Mouse (Mus musculus): Measurements from ENCODE around the gene Terb1.

Terb1 gene

GRCm38 (mm10) chr8:104448796-104449195 is 60.9 kb downstream of the Terb1 start:
- DNase-seq (ENCODE audit: low spot score) = no peak

- DNase-seq (ENCODE audit: low spot score) = no peak
These were observed 63.7 kb downstream of the Terb1 start for GRCm38 (mm10) chr8:104446016-104446415.

GRCm38 (mm10) chr8:104445248-104445647 is 64.5 kb downstream of the Terb1 start:
- no peak for DNase-seq (ENCODE audit: low spot score)

- no peak for DNase-seq (ENCODE audit: low spot score)
These were observed 66.5 kb downstream of the Terb1 start for GRCm38 (mm10) chr8:104443125-104443679.

GRCm38 (mm10) chr8:104442299-104443124 is 67.2 kb downstream of the Terb1 start, which contains the start of gene Dync1li2:
Gene Dync1li2, minus strand, starts transcription at chr8:104443047.
- peak; percentile 97 for DNase-seq (ENCODE audit: low spot score)

GRCm38 (mm10) chr8:104441613-104442012 is 68.1 kb downstream of the Terb1 start:
- no peak for DNase-seq (ENCODE audit: low spot score)

- no peak for DNase-seq (ENCODE audit: low spot score)
These were observed 70.2 kb downstream of the Terb1 start for GRCm38 (mm10) chr8:104439461-104439860.

- no peak for DNase-seq (ENCODE audit: low spot score)
These were observed 72.1 kb downstream of the Terb1 start for GRCm38 (mm10) chr8:104437494-104438135.

GRCm38 (mm10) chr8:104436591-104436990 is 73.1 kb downstream of the Terb1 start:
- no peak for DNase-seq (ENCODE audit: low spot score)

- peak; percentile 97 for DNase-seq (ENCODE audit: low spot score)
These were observed 73.7 kb downstream of the Terb1 start for GRCm38 (mm10) chr8:104436038-104436437.

GRCm38 (mm10) chr8:104434826-104435354 is 74.8 kb downstream of the Terb1 start:
- no peak for DNase-seq (ENCODE audit: low spot score)

- DNase-seq (ENCODE audit: low spot score) = no peak
These were observed 75.4 kb downstream of the Terb1 start for GRCm38 (mm10) chr8:104434275-104434674.

GRCm38 (mm10) chr8:104433191-104433842 is 76.4 kb downstream of the Terb1 start:
- no peak for DNase-seq (ENCODE audit: low spot score)

- no peak for DNase-seq (ENCODE audit: low spot score)
These were observed 77.1 kb downstream of the Terb1 start for GRCm38 (mm10) chr8:104432656-104433055.

- DNase-seq (ENCODE audit: low spot score) = no peak
These were observed 79.5 kb downstream of the Terb1 start for GRCm38 (mm10) chr8:104430230-104430629.

GRCm38 (mm10) chr8:104427703-104428102 is 82.0 kb downstream of the Terb1 start:
- no peak for DNase-seq (ENCODE audit: low spot score)

GRCm38 (mm10) chr8:104422313-104422712 is 87.4 kb downstream of the Terb1 start:
- no peak for DNase-seq (ENCODE audit: low spot score)

GRCm38 (mm10) chr8:104416022-104416421 is 93.7 kb downstream of the Terb1 start:
- DNase-seq (ENCODE audit: low spot score) = no peak

- DNase-seq (ENCODE audit: low spot score) = no peak
These were observed 95.5 kb downstream of the Terb1 start for GRCm38 (mm10) chr8:104414204-104414603.

- DNase-seq (ENCODE audit: low spot score) = no peak
These were observed 95.9 kb downstream of the Terb1 start for GRCm38 (mm10) chr8:104413770-104414169.

GRCm38 (mm10) chr8:104412805-104413532 is 96.7 kb downstream of the Terb1 start:
- no peak for DNase-seq (ENCODE audit: low spot score)

- DNase-seq (ENCODE audit: low spot score) = no peak
These were observed 97.7 kb downstream of the Terb1 start for GRCm38 (mm10) chr8:104411972-104412371.

Measured in urinary bladder, postnatal 25 days (tissue).